24 mouse cellular contexts compared by ENCODE assay signal in the genomic region with DNA sequence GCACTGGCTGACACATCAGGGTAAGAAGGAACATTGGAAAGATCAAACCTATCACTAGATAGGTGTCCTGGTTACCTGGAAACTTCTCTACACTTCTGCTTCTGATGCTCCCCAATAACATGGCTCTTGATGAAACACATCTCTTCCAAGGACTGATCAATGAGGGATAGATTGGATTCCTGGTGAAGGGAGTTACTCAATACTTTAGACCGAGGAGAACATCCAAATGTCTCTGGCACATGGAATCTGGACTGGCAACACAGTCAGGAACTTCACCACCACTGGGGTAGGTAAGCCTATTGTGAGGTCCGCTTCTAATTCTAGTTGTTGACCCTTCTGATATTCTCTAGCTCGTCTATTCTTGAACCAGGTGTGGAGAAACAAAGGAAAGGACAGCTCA. TPM values are rescaled to one million over a fixed set of nuclear protein-coding genes. Genes with fewer than 3 reads are reported as not detected.
DNase-seq lines count a peak whose midpoint lies in the region; ATAC-seq and TF ChIP-seq lines count a peak whose summit lies in the region.
"Had no signal": no experiment of that assay in that cellular context is flagged by ENCODE, and none has a peak within 500 bp of the region (broad histone marks: within the 10 kb centered on the region; RNA-seq: fewer than 3 reads in every experiment).

No protein-coding gene starts in this region.

- 16% methylated on average over 3 of the region's 3 CpGs for WGBS in liver, adult 2 months
- WGBS in liver, embryonic 12.5 days (ENCODE audit: insufficient replicate concordance), result 50% methylated on average over 3 of the region's 3 CpGs

- H3K27me3 ChIP-seq in liver, adult 2 months (ENCODE audit: control insufficient read depth, insufficient read depth, low read length), result no peaks in the 10 kb centered on the region
- H3K27me3 ChIP-seq in liver, embryonic 12.5 days (replicated peaks), result no peaks in the 10 kb centered on the region
- H3K27me3 ChIP-seq: CH12.LX, Patski had no signal

- TF ChIP-seq CTCF in liver, adult 2 months (IDR thresholded peaks at IDR 0.05; ENCODE audit: low read depth, low read length), result no peak

- peaks cover 8% of the 10 kb centered on the region for H3K4me1 ChIP-seq in liver, adult 2 months (ENCODE audit: control insufficient read depth, insufficient read depth, low read length)
- no peaks in the 10 kb centered on the region for H3K4me1 ChIP-seq in liver, embryonic 12.5 days

- H3K27ac ChIP-seq in liver, adult 2 months (replicated peaks; ENCODE audit: insufficient read depth, low read depth, low read length), result peak overlapping the region; percentile 98
- no peak overlapping the region for H3K27ac ChIP-seq in liver, embryonic 12.5 days

- 0 out of 2 replicates have a peak, but pooled peaks cover 1% of the 10 kb centered on the region for H3K36me3 ChIP-seq in liver, adult 2 months (ENCODE audit: control insufficient read depth, insufficient read depth, low read length)
- H3K36me3 ChIP-seq in liver, embryonic 12.5 days, result no peaks in the 10 kb centered on the region
- H3K36me3 ChIP-seq: G1E had no signal

- no peak overlapping the region for H3K4me2 ChIP-seq in liver, embryonic 12.5 days

- peak; percentile 98 for DNase-seq in liver, adult 2 months (ENCODE audit: extremely low read depth, low read depth, low spot score)
- DNase-seq: adrenal gland, adult 2 months; adrenal gland, adult 8-10 months; adrenal gland, postnatal 10 days; adrenal gland, postnatal 14 days; adrenal gland, postnatal 25 days; adrenal gland, postnatal 36 days; B cell, adult 2 months; cerebellum, adult 11 months; cerebellum, adult 11-12 months; cerebellum, adult 18-20 months; cerebellum, adult 2 months had no signal

- TF ChIP-seq POLR2A in liver, adult 2 months (IDR thresholded peaks at IDR 0.05; ENCODE audit: extremely low read depth, insufficient read depth, low read length), result no peak

- no peak for ATAC-seq in liver, embryonic 12.5 days
- ATAC-seq: activated CD4-positive, CD25-positive, alpha-beta regulatory T cell, adult 4 months; CD4-positive, CD25-positive, alpha-beta regulatory T cell, adult 4 months; Patski had no signal

- peak overlapping the region; percentile 82 for H3K9ac ChIP-seq in liver, adult 2 months (ENCODE audit: low read depth, low read length)
- no peak overlapping the region for H3K9ac ChIP-seq in liver, embryonic 12.5 days

- no peaks in the 10 kb centered on the region; the same call in none of the 2 replicates for H3K9me3 ChIP-seq in liver, embryonic 12.5 days (replicated peaks)

- H3K79me2 ChIP-seq in liver, adult 2 months (ENCODE audit: control insufficient read depth, insufficient read depth, low read length), result no peaks in the 10 kb centered on the region; the same call in 1 of the 2 replicates

- peak overlapping the region; percentile 50 for H3K4me3 ChIP-seq in liver, adult 2 months (ENCODE audit: insufficient read depth, low read depth, low read length)
- no peak overlapping the region for H3K4me3 ChIP-seq in liver, embryonic 12.5 days

RNA-seq across cellular contexts. Expression of gene Sult2a7, which starts 24.3 kb away (rescaled TPM):
- 3.1 and 25.4 TPM in 2 replicates for total RNA-seq in liver, adult 2 months (2014; rRNA removed)
- 0.70 and 6.6 TPM in 2 replicates for polyA plus RNA-seq in liver, adult 2 months (2012; rRNA removed)
- polyA plus RNA-seq in liver, embryonic 12.5 days (2016; fragmentation: Nextera tagmentation; extraction: Ambion mirVana), result not detected in 2 replicates
- total RNA-seq: adrenal gland, adult 18-20 months; adrenal gland, adult 2 months; adrenal gland, adult 8-10 months; adrenal gland, postnatal 10 days; adrenal gland, postnatal 14 days; adrenal gland, postnatal 25 days; adrenal gland, postnatal 36 days; adrenal gland, postnatal 4 days; CH12.LX; ES-E14; G1E; MEL had no signal
- polyA plus RNA-seq: activated CD4-positive, CD25-positive, alpha-beta regulatory T cell, adult 4 months; adrenal gland, adult 2 months; brain, embryonic 14.5 days; C2C12; CD4-positive, CD25-positive, alpha-beta regulatory T cell, adult 4 months; cerebellum, adult 2 months; G1E; Patski had no signal

RNA-seq across cellular contexts. Expression of gene Vmn1r90, which starts 45.0 kb away (rescaled TPM):
- total RNA-seq in liver, adult 2 months (2014; rRNA removed), result under 0.01 and 0.09 TPM in 2 replicates
- not detected in 2 replicates for polyA plus RNA-seq in liver, adult 2 months (2012; rRNA removed)
- polyA plus RNA-seq in liver, embryonic 12.5 days (2016; fragmentation: Nextera tagmentation; extraction: Ambion mirVana), result 0.04 and 0.07 TPM in 2 replicates
- total RNA-seq: adrenal gland, adult 18-20 months; adrenal gland, adult 2 months; adrenal gland, postnatal 14 days; adrenal gland, postnatal 25 days; CH12.LX; MEL had no signal
- polyA plus RNA-seq: activated CD4-positive, CD25-positive, alpha-beta regulatory T cell, adult 4 months; adrenal gland, adult 2 months; C2C12; CD4-positive, CD25-positive, alpha-beta regulatory T cell, adult 4 months; G1E; Patski had no signal
